Mouse (Mus musculus): ENCODE data around the gene Ajm1. TPM values are rescaled to one million over a fixed set of nuclear protein-coding genes. Genes with fewer than 3 reads are reported as not detected.
"Not testable (repeated sequence)": the region's sequence is repeated elsewhere in the genome, so short reads cannot be mapped to it uniquely, and the experiment has no call there.

Gene Ajm1
- polyA plus RNA-seq, 1 experiment from 2014 or later, result 8.1 TPM

DNA sequence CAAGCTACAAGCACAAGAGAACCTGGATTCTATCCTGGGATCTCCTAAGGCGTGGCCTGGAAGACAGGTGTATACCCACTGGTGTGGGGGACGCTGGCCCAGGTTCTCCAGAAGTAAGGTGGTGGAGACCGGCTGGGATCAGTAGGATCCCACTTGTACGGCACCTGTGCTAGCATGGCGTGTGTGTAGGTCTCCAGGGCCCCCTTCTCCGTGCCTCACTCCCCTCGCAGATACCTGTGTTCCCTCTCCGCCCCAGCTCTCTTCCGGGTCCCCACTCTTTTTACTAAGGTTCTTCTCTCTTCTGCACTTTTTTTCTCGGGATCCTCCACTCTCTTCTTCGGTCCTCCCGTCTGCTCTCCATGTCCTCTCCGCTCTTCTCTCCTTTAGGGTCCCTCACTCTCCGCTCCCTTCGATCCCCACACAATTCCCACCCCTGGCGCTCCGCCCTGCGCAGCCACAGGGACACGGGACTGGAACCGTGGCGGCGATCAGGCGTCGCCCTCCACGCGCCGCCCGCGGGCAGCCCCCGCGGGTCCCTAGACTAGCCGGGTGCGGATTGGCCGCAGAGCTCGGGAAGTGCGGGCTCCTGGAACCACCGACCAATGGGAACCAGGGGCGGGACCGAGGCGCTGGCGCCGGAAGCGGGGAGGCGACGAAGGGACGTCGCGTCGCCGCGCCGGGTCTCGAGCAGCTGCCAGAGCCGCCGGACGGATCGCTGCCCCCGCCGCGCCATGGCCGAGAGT is 24.2 kb downstream of the Ajm1 start, which contains the start of gene Edf1:
TSS of gene Edf1 (plus strand) at position 627 of the 743 bp plus-strand sequence.
- Histone ChIP-seq H3K27me3 (no peaks in the 10 kb centered on the region), H3K4me3 (peak within 1 kb of the TSS; percentile 97), H3K27ac (peak within 1 kb of the TSS; percentile 86), H3K36me3 (peaks cover 26% of the 10 kb centered on the region), H3K4me2 (peak within 1 kb of the TSS; percentile 97), H3K4me1 (replicated peaks) (peaks cover 28% of the 10 kb centered on the region), H3K9me3 (no peaks in the 10 kb centered on the region), H3K9ac (peak within 1 kb of the TSS; percentile 99)
- WGBS, result under 1% methylated on average over 61 of the region's 61 CpGs
- ATAC-seq (ENCODE audit: low FRiP score), result peak; percentile 99

GRCm38 (mm10) chr2:25556296-25556695 is 25.3 kb downstream of the Ajm1 start:
- Histone ChIP-seq H3K27me3 (no peaks in the 10 kb centered on the region), H3K4me1 (replicated peaks) (peaks cover 28% of the 10 kb centered on the region), H3K9ac (no peak overlapping the region), H3K27ac (no peak overlapping the region), H3K9me3 (no peaks in the 10 kb centered on the region), H3K36me3 (peaks cover 15% of the 10 kb centered on the region), H3K4me3 (no peak overlapping the region; the same call in 1 of the 2 replicates), H3K4me2 (0 out of 2 replicates have a peak overlapping the region, but pooled peaks have one; percentile 84)
- ATAC-seq (ENCODE audit: low FRiP score), result no peak
- WGBS, result 52% methylated on average over 1 of the region's 1 CpGs

DNA sequence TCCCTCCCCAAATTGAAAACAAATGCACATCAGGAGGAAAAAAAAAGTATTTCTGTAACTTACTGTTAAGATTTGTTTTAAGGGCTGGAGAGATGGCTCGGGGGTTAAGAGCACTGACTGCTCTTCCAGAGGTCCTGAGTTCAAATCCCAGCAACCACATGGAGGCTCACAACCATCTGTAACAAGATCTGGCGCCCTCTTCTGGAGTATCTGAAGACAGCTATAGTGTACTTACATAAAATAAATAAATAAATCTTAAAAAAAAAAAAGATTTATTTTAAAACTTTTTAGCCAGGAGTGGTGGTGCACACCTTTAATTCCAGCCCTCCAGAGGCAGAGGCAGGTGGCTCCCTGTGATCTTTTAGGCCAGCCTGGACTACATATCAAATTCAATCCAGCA is 26.1 kb downstream of the Ajm1 start:
- ATAC-seq (ENCODE audit: low FRiP score); H3K27me3 ChIP-seq; H3K27ac ChIP-seq; H3K4me3 ChIP-seq; H3K36me3 ChIP-seq; H3K4me2 ChIP-seq; H3K9me3 ChIP-seq; H3K9ac ChIP-seq: not testable (repeated sequence)
- H3K4me1 ChIP-seq (replicated peaks), result peaks cover 28% of the 10 kb centered on the region
- WGBS, result 62% methylated on average over 2 of the region's 2 CpGs

- H3K4me3 ChIP-seq; H3K9ac ChIP-seq; H3K27ac ChIP-seq; H3K27me3 ChIP-seq; H3K4me2 ChIP-seq; ATAC-seq (ENCODE audit: low FRiP score); H3K36me3 ChIP-seq; H3K9me3 ChIP-seq: not testable (repeated sequence)
- peaks cover 14% of the 10 kb centered on the region for H3K4me1 ChIP-seq (replicated peaks)
- 92% methylated on average over 4 of the region's 4 CpGs for WGBS
These were observed 28.3 kb downstream of the Ajm1 start for GRCm38 (mm10) chr2:25553171-25553786.

DNA sequence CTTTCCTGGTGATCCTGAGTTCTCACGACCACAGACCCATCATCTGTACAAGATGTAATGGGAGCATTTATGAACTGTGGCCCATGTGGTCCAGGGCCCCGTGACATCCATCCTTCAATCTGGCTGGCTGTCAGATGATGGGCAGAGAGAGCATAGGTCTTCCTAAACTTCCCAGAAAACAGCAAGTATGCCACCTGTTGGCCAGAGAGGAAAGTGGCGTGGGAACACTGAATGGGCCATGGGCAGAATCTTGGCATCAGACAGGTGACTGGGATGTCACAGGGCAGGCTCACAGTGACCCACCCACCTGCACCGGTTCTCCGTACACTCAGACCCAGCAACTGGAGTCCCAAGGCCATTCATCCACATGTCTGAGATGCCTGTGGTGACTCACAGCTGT is 30.4 kb downstream of the Ajm1 start:
- 42% methylated on average over 5 of the region's 5 CpGs for WGBS
- Histone ChIP-seq H3K4me3 (no peak overlapping the region), H3K27me3 (no peaks in the 10 kb centered on the region), H3K36me3 (no peaks in the 10 kb centered on the region), H3K9ac (no peak overlapping the region), H3K4me2 (no peak overlapping the region), H3K27ac (no peak overlapping the region), H3K4me1 (replicated peaks) (peaks cover 5% of the 10 kb centered on the region), H3K9me3 (no peaks in the 10 kb centered on the region)
- no peak for ATAC-seq (ENCODE audit: low FRiP score)

DNA sequence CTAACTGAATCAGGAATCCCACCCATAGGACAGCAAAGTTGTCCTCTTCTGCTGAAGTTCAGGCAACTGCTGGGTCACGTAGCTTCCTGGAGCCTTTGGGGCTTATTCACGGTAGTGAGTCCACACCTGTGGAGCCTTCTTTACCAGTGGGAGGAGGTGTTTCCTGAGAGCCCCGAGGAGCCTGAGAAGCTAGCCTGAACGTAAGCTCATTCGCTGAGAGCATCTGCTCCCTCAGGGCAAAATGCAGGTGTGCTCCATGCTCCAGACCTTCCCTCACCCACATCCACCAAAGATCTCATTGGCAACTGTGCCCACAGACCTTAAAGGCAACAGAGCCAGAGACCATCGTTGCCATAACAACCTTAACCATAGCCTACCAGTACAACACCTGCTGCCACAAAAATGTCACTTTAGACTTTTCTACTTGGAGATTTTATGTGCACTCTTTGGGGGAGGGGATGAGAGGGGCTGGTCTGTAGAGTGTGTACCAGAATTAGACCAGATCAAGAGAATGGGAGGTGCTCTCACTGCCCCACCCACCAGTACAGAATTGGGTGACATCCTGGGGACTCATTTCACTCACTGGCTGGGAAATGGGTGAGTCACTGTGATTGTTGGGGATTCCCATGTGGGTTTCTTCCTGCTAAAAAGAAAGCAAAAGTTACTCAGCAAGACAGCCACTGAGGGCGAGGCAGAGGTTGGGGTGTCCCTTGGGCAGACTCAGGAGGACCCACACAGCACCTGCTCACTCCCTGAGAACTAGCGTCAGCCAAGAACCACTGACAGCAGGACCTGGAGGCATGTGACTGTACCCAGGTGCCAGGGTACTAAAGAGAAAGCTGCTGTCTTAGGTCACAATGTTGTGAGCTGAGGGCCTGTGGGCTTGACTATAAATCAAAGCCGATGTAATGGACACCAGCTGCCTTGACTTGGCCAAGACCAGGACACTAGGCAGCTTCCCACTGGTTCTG is 32.3 kb downstream of the Ajm1 start:
- no peak overlapping the region for H3K4me3 ChIP-seq
- no peaks in the 10 kb centered on the region for H3K36me3 ChIP-seq
- no peak overlapping the region for H3K27ac ChIP-seq
- H3K4me1 ChIP-seq (replicated peaks), result peaks cover 21% of the 10 kb centered on the region
- WGBS, result 76% methylated on average over 9 of the region's 9 CpGs
- no peak overlapping the region for H3K4me2 ChIP-seq
- H3K27me3 ChIP-seq, result no peaks in the 10 kb centered on the region
- ATAC-seq (ENCODE audit: low FRiP score), result no peak
- no peaks in the 10 kb centered on the region for H3K9me3 ChIP-seq
- H3K9ac ChIP-seq, result no peak overlapping the region

GRCm38 (mm10) chr2:25546811-25547491 is 34.6 kb downstream of the Ajm1 start, which contains the start of gene Traf2:
TSS of gene Traf2 (minus strand) at chr2:25546940.
- H3K36me3 ChIP-seq, result no peaks in the 10 kb centered on the region

GRCm38 (mm10) chr2:25545996-25546810 is 35.4 kb downstream of the Ajm1 start:
- 9% methylated on average over 42 of the region's 43 CpGs for WGBS
- Histone ChIP-seq H3K9ac (peak overlapping the region; percentile 80), H3K27ac (peak overlapping the region; percentile 52; the same call in 1 of the 2 replicates)

More at GRCm38 (mm10) chr2:25546811-25547491, 34.6 kb downstream of the Ajm1 start, which contains the start of gene Traf2:
- peak within 1 kb of the TSS; percentile 80 for H3K9ac ChIP-seq
- WGBS, result 3% methylated on average over 48 of the region's 48 CpGs
- ATAC-seq (ENCODE audit: low FRiP score), result peak; percentile 99
- peak within 1 kb of the TSS; percentile 63 for H3K4me3 ChIP-seq
- H3K4me2 ChIP-seq, result peak within 1 kb of the TSS; percentile 80
- peaks cover 23% of the 10 kb centered on the region for H3K4me1 ChIP-seq (replicated peaks)
- no peaks in the 10 kb centered on the region for H3K9me3 ChIP-seq
- H3K27me3 ChIP-seq, result no peaks in the 10 kb centered on the region
- H3K27ac ChIP-seq, result peak within 1 kb of the TSS; percentile 52; the same call in 1 of the 2 replicates

GRCm38 (mm10) chr2:25541644-25542367 is 39.8 kb downstream of the Ajm1 start:
- peaks cover 12% of the 10 kb centered on the region for H3K36me3 ChIP-seq
- peaks cover 24% of the 10 kb centered on the region for H3K4me1 ChIP-seq (replicated peaks)
- ATAC-seq (ENCODE audit: low FRiP score), result no peak
- 86% methylated on average over 10 of the region's 10 CpGs for WGBS
- no peak overlapping the region for H3K4me3 ChIP-seq
- H3K27ac ChIP-seq, result no peak overlapping the region
- no peak overlapping the region for H3K4me2 ChIP-seq
- no peaks in the 10 kb centered on the region for H3K9me3 ChIP-seq
- H3K9ac ChIP-seq, result 0 out of 2 replicates have a peak overlapping the region, but pooled peaks have one; percentile 9
- H3K27me3 ChIP-seq, result no peaks in the 10 kb centered on the region

More at GRCm38 (mm10) chr2:25545996-25546810, 35.4 kb downstream of the Ajm1 start:
- Histone ChIP-seq H3K9me3 (no peaks in the 10 kb centered on the region), H3K4me3 (peak overlapping the region; percentile 63), H3K4me1 (replicated peaks) (peaks cover 27% of the 10 kb centered on the region), H3K27me3 (no peaks in the 10 kb centered on the region), H3K4me2 (peak overlapping the region; percentile 80), H3K36me3 (no peaks in the 10 kb centered on the region)
- peak; percentile 57 for ATAC-seq (ENCODE audit: low FRiP score)

- H3K4me1 ChIP-seq (replicated peaks), result peaks cover 17% of the 10 kb centered on the region
- no peak for ATAC-seq (ENCODE audit: low FRiP score)
- H3K9ac ChIP-seq, result no peak overlapping the region
- no peaks in the 10 kb centered on the region for H3K27me3 ChIP-seq
- no peak overlapping the region for H3K4me2 ChIP-seq
- peaks cover 24% of the 10 kb centered on the region for H3K36me3 ChIP-seq
- H3K4me3 ChIP-seq, result no peak overlapping the region
- WGBS, result 94% methylated on average over 4 of the region's 4 CpGs
- H3K9me3 ChIP-seq, result no peaks in the 10 kb centered on the region
- no peak overlapping the region for H3K27ac ChIP-seq
These were observed 41.0 kb downstream of the Ajm1 start for GRCm38 (mm10) chr2:25540541-25540948.

Data from hindbrain, embryonic 13.5 days (tissue).